Mouse (Mus musculus) heart, adult 2 months (tissue): ENCODE data around the gene Uba6.

Source experiments
- EP300 ChIP-seq: fragments of 200-500 bp; IDR thresholded peaks from 2 replicates; pipeline ENCODE4 v1.6.1; 2011; ENCODE audit warnings: low read depth, low read length, control low read depth; ENCODE audit not compliant: insufficient read depth
- POLR2A ChIP-seq: fragments of 200-500 bp; IDR thresholded peaks from 2 replicates; pipeline ENCODE4 v1.6.1; 2011; ENCODE audit warnings: mild to moderate bottlenecking, low read depth, low read length, control low read depth; ENCODE audit not compliant: insufficient read depth

GRCm38 (mm10) chr5:86068451-86068850, 104.2 kb downstream of the Uba6 start:
- TF ChIP-seq POLR2A (no peak), EP300 (no peak)
